Mouse (Mus musculus): ENCODE data around the gene Ecel1.

DNA sequence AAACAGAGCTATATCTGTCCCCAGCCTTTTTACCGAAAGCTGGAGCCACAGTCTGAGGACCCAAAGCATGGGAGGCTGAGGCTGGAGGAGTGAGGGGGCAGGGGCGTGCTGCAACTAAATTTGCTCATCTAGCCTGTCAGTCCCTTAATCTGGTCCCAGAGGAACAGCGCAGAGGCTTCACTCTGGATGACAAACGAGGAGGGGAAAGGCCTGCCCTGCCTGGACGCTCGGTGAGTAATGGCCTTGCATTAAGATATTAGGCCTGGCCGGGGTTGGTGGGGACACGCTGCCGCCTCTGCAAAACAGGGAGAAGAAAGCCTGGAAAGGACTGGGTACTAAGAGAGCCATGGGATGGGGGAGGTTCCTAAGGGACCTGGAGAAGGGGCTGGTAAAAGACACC, 16.0 kb upstream of the Ecel1 start:
- TF ChIP-seq CTCF (IDR thresholded peaks at IDR 0.05; ENCODE audit: low read depth), result no peak
- no peak for TF ChIP-seq EP300 (IDR thresholded peaks at IDR 0.05; ENCODE audit: low read depth)

Data from liver, postnatal 0 days (tissue).